Mouse (Mus musculus) hindbrain, postnatal 0 days (tissue): ENCODE data around the gene Ssu72. TPM values are rescaled to one million over a fixed set of nuclear protein-coding genes. Genes with fewer than 3 reads are reported as not detected.

Experiments used
- ATAC-seq: fragments of 200-750 bp; cut with Nextera tagmentation; 2 replicates; pipeline ENCODE4 v1.8.0; 2017; ENCODE audit warnings: mild to moderate bottlenecking, moderate TSS enrichment, moderate library complexity
- DNase-seq: peaks from one replicate; pipeline ENCODE4 v3.0.0-alpha.2; 2015; ENCODE audit warnings: low spot score
- H3K27ac ChIP-seq: fragments of 300-500 bp; sonication (generic); 2 replicates; pipeline ENCODE4 v1.5.1; 2014; ENCODE audit warnings: mild to moderate bottlenecking
- H3K27me3 ChIP-seq: fragments of 300-500 bp; sonication (generic); 2 replicates; pipeline ENCODE4 v1.6.1; 2014; ENCODE audit warnings: low read length, mixed read lengths; ENCODE audit not compliant: insufficient read depth
- H3K36me3 ChIP-seq: fragments of 300-500 bp; sonication (generic); 2 replicates; pipeline ENCODE4 v1.6.1; 2014; ENCODE audit warnings: low read length, mixed read lengths; ENCODE audit not compliant: insufficient read depth
- H3K4me1 ChIP-seq: fragments of 300-500 bp; sonication (generic); 2 replicates; pipeline ENCODE4 v1.6.1; 2014; ENCODE audit warnings: antibody characterized with exemption, low read length, mixed read lengths; ENCODE audit not compliant: insufficient read depth
- H3K4me2 ChIP-seq: fragments of 300-500 bp; sonication (generic); 2 replicates; pipeline ENCODE4 v1.6.1; 2014; ENCODE audit warnings: low read depth, mild to moderate bottlenecking, low read length, moderate library complexity, mixed read lengths
- H3K4me3 ChIP-seq: fragments of 300-500 bp; sonication (generic); 2 replicates; pipeline ENCODE4 v1.5.1; 2014; ENCODE audit warnings: low read length
- H3K9ac ChIP-seq: fragments of 300-500 bp; sonication (generic); replicated peaks from 2 replicates; pipeline ENCODE4 v1.6.1; 2014; ENCODE audit warnings: mild to moderate bottlenecking, low read length, moderate library complexity, mixed read lengths
- H3K9me3 ChIP-seq: fragments of 300-500 bp; sonication (generic); 2 replicates; pipeline ENCODE4 v1.6.1; 2016; ENCODE audit warnings: low read length, mixed read lengths
- CTCF ChIP-seq: IDR thresholded peaks from 2 replicates; pipeline ENCODE4 v1.5.1; 2016; ENCODE audit warnings: antibody characterized with exemption, control low read depth, low read depth
- WGBS: fragments of 180-500 bp; shearing (Covaris S2); extraction: QIAGEN DNeasy Blood & Tissue Kit; methylation state at CpG from one replicate; pipeline ENCODE4 v1.1.7; 2014; 5-methylcytosine and 5-hydroxymethylcytosine counted together
- polyA plus RNA-seq: library from polyadenylated mRNA; unstranded; fragments of >200 nt; fragmentation: Nextera tagmentation; extraction: Ambion mirVana; gene quantifications from 2 replicates; pipeline ENCODE4 v1.2.1, GENCODE M21; 2015
- total RNA-seq: library from RNA; depleted of rRNA; stranded (reverse); fragments of >200 nt; gene quantifications from 2 replicates; pipeline ENCODE4 v1.2.3, GENCODE M21; 2014

The Ssu72 gene
- total and polyA plus RNA-seq, 2 experiments from 2014 or later, result 110 to 165 TPM

DNA sequence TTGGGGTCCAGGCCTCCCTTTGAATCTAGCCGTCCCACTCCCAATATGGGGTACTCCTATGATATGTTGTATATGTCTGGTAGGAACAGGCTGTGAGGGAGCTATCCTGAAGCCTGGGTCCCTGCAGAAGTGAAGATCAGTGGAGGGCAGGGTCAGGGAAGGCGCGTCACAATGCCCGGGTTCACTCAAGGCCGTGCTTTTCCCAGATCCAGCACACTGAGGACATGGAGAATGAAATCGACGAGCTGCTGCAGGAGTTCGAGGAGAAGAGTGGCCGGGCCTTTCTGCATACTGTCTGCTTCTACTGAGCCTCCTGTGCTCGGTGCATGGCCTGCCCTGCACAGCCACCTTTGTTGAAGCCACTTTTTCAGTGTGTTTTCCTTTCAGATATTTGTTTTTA, 28.7 kb downstream of the Ssu72 start:
- Histone ChIP-seq H3K27me3 (no peaks in the 10 kb centered on the region), H3K4me3 (no peak overlapping the region), H3K9ac (no peak overlapping the region), H3K4me2 (no peak overlapping the region), H3K27ac (no peak overlapping the region; the same call in 1 of the 2 replicates), H3K9me3 (no peaks in the 10 kb centered on the region), H3K4me1 (peaks cover 8% of the 10 kb centered on the region; the same call in 1 of the 2 replicates), H3K36me3 (peaks cover 7% of the 10 kb centered on the region; the same call in 1 of the 2 replicates)
- no peak for TF ChIP-seq CTCF
- no peak for ATAC-seq
- WGBS, result 85% methylated on average over 10 of the region's 10 CpGs
- DNase-seq, result no peak

DNA sequence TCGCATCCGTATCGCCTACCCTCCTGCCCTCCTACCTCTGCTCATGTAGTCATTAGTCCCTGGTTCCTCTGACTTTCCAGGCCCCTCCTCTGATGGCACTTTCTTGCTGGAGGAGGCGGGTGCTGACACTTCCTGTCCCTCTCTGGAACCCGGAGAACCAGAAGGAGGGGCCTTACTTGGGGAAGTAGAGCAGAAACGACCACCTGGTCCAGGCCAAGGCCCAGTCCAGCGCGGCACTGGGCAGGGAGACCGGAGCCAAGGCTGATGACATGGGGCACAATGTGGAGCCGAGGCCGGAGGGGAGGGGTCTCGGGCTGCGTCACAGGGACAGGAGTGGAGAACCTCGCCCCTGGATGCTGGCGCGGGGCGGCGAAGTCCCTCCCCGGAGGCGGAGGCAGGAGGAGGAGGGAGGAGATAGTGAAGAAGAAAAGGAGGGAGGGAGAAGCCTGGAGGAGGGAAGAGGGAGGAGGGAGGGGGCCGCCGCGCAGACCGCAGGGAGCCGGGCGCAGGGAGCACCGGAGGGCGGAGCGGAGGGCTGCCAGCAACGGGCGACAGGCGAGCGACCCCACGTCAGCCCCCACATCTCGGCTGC, 29.8 kb downstream of the Ssu72 start, which contains the start of gene Tmem240:
Gene Tmem240, plus strand, starts transcription at position 451 of the 592 bp plus-strand sequence.
- peak; percentile 93 for ATAC-seq
- WGBS, result under 1% methylated on average over 26 of the region's 35 CpGs
- no peak for TF ChIP-seq CTCF

DNA sequence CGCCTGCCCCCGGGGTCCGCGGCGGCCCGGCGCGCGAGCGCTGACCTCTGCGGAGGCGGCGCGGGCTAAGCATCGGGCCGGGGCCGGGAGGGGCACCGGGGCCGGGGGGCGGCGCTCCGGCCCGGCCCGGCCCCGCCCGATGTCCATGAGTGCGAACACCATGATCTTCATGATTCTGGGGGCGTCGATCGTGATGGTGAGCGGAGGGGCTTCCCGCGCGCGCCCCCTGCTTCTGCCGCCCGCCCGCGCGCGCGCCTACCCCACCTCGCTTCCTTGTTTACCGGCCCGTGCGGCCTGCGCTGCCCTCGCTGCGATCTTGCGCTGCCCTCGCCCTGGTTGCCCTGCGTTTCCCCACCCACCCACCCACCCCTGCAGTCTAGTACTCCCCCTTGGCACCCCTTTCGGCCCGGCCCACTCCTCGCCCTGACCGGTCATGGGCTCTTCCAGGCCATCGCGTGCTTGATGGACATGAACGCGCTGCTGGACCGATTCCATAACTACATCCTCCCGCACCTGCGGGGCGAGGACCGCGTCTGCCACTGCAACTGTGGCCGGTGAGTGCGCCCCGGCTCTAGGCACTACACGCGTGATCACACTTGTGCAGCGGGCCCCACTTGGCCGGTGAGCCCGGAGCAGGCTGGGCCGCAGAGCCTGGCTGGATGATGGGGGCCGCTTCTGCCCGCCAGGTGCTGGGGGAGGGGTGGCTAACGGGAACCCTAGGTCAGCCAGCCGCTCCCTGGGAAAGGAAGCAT, 30.5 kb downstream of the Ssu72 start:
- ATAC-seq, result peak; percentile 75
- Histone ChIP-seq H3K36me3 (peaks cover 8% of the 10 kb centered on the region; the same call in 1 of the 2 replicates), H3K4me2 (peak overlapping the region; percentile 89), H3K4me1 (peaks cover 8% of the 10 kb centered on the region; the same call in 1 of the 2 replicates), H3K27ac (peak overlapping the region; percentile 98), H3K4me3 (peak overlapping the region; percentile 83), H3K9ac (peak overlapping the region; percentile 95), H3K27me3 (no peaks in the 10 kb centered on the region), H3K9me3 (no peaks in the 10 kb centered on the region)
- 2% methylated on average over 60 of the region's 79 CpGs for WGBS
- no peak for TF ChIP-seq CTCF
- DNase-seq, result peak; percentile 78

More for the DNA sequence above, 29.8 kb downstream of the Ssu72 start, which contains the start of gene Tmem240:
- Histone ChIP-seq H3K27me3 (no peaks in the 10 kb centered on the region), H3K9me3 (no peaks in the 10 kb centered on the region), H3K4me3 (peak within 1 kb of the TSS; percentile 83), H3K36me3 (peaks cover 7% of the 10 kb centered on the region; the same call in 1 of the 2 replicates), H3K4me1 (peaks cover 8% of the 10 kb centered on the region; the same call in 1 of the 2 replicates), H3K27ac (peak within 1 kb of the TSS; percentile 98), H3K4me2 (peak within 1 kb of the TSS; percentile 89), H3K9ac (peak within 1 kb of the TSS; percentile 95)
- DNase-seq, result peak; percentile 95

DNA sequence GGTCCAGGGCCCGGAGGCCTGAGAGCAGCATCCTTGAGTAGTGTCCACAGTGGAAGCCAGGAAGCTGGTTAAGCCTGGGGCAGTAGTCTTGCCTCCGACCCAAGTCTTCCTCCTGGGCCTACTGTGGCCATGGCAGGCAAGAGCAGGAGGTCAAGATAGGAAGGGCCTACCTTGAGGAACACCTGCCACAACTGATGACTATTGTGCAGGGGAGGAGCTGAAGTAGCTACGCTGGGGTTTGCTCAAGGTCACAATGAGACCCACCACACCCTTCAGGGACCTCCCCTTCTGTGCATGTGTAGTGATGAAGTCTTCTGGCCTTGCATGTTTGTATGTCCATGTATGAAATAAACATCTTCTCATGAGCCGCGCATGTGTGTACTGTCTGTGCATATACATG, 31.2 kb downstream of the Ssu72 start:
- TF ChIP-seq CTCF, result no peak
- Histone ChIP-seq H3K9ac (peak overlapping the region; percentile 95), H3K4me3 (peak overlapping the region; percentile 83), H3K27me3 (no peaks in the 10 kb centered on the region), H3K36me3 (peaks cover 13% of the 10 kb centered on the region; the same call in 1 of the 2 replicates), H3K4me1 (peaks cover 8% of the 10 kb centered on the region; the same call in 1 of the 2 replicates), H3K9me3 (no peaks in the 10 kb centered on the region), H3K27ac (peak overlapping the region; percentile 98), H3K4me2 (peak overlapping the region; percentile 89)
- no peak for ATAC-seq
- 61% methylated on average over 5 of the region's 5 CpGs for WGBS
- DNase-seq, result no peak

DNA sequence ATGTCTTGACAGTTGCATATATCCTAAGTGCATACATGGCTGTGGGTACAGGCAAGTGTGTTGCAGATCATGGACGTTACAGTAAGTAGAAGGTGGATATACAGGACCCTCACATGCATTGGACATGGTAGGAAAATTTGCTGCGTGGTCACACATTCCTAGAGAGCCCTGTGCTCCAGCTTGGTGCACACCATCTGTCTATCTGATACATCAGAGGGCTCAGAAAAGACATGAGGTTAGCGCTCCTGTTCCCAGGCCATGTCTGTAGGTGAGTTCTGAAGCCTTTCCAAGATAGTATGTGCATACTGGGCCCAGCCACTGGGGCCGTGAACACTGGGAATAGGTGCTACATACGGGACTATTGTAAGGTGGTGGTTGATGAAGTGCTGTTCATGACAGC, 31.8 kb downstream of the Ssu72 start:
- Histone ChIP-seq H3K4me3 (0 out of 2 replicates have a peak overlapping the region, but pooled peaks have one; percentile 83), H3K27ac (no peak overlapping the region), H3K9me3 (no peaks in the 10 kb centered on the region), H3K36me3 (peaks cover 16% of the 10 kb centered on the region; the same call in 1 of the 2 replicates), H3K4me1 (peaks cover 8% of the 10 kb centered on the region; the same call in 1 of the 2 replicates), H3K9ac (no peak overlapping the region), H3K27me3 (no peaks in the 10 kb centered on the region), H3K4me2 (peak overlapping the region; percentile 89)
- ATAC-seq (no peak), DNase-seq (no peak)
- no peak for TF ChIP-seq CTCF
- 89% methylated on average over 5 of the region's 5 CpGs for WGBS

DNA sequence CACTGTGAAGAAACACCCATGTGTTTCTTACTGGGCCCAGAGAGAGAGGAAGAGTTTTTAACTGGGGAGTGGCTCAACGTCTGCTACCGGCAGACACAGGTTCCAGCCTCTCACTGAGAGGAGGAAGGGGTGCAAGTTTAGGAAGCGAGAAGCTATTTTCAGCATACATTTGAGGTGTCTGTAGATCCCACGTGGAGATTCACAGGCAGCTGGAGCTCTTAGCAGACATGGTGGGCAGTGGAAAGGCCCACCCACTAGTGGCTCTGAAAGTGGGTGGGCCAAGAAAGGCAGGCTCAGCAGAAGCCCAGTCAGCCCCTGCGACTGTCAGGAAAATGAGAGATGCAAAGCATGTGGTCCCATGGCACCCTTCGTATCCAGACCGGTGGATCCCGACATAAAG, 33.7 kb downstream of the Ssu72 start:
- ATAC-seq, result no peak
- peaks cover 8% of the 10 kb centered on the region; the same call in 1 of the 2 replicates for H3K4me1 ChIP-seq
- WGBS, result 58% methylated on average over 8 of the region's 8 CpGs
- DNase-seq, result no peak
- no peak for TF ChIP-seq CTCF
- H3K27me3 ChIP-seq, result no peaks in the 10 kb centered on the region
- H3K27ac ChIP-seq, result no peak overlapping the region
- no peaks in the 10 kb centered on the region for H3K9me3 ChIP-seq
- no peak overlapping the region for H3K4me2 ChIP-seq
- H3K4me3 ChIP-seq, result no peak overlapping the region
- H3K36me3 ChIP-seq, result peaks cover 32% of the 10 kb centered on the region
- H3K9ac ChIP-seq, result no peak overlapping the region
